Mouse (Mus musculus) forebrain, embryonic 15.5 days (tissue): ENCODE data around the gene Sufu. TPM values are rescaled to one million over a fixed set of nuclear protein-coding genes. Genes with fewer than 3 reads are reported as not detected.
A peak's percentile ranks its signal among the peaks of the same experiment; 100 is the strongest.

Experiments used
- ATAC-seq: fragments of 200-750 bp; cut with Nextera tagmentation; replicated peaks from 2 replicates; pipeline ENCODE4 v1.8.0; 2017; ENCODE audit warnings: mild to moderate bottlenecking, moderate TSS enrichment, moderate library complexity
- H3K27ac ChIP-seq: fragments of 300-500 bp; sonication (generic); replicated peaks from 2 replicates; pipeline ENCODE4 v1.5.1; 2015; ENCODE audit warnings: mild to moderate bottlenecking, inconsistent platforms
- H3K27me3 ChIP-seq: fragments of 300-500 bp; sonication (generic); 2 replicates; pipeline ENCODE4 v1.6.1; 2015; ENCODE audit warnings: inconsistent platforms
- H3K36me3 ChIP-seq: fragments of 300-500 bp; sonication (generic); 2 replicates; pipeline ENCODE4 v1.6.1; 2015; ENCODE audit warnings: mild to moderate bottlenecking, inconsistent platforms
- H3K4me1 ChIP-seq: fragments of 300-500 bp; sonication (generic); 2 replicates; pipeline ENCODE4 v1.6.1; 2015; ENCODE audit warnings: inconsistent platforms
- H3K4me2 ChIP-seq: fragments of 300-500 bp; sonication (generic); replicated peaks from 2 replicates; pipeline ENCODE4 v1.6.1; 2015; ENCODE audit warnings: mild to moderate bottlenecking, inconsistent platforms
- H3K4me3 ChIP-seq: fragments of 300-500 bp; sonication (generic); 2 replicates; pipeline ENCODE4 v1.5.1; 2015; ENCODE audit warnings: mild to moderate bottlenecking, inconsistent platforms
- H3K9ac ChIP-seq: fragments of 300-500 bp; sonication (generic); replicated peaks from 2 replicates; pipeline ENCODE4 v1.6.1; 2015; ENCODE audit warnings: mild to moderate bottlenecking, inconsistent platforms
- H3K9me3 ChIP-seq: fragments of 300-500 bp; sonication (generic); 2 replicates; pipeline ENCODE4 v1.6.1; 2016; ENCODE audit warnings: inconsistent platforms
- WGBS: fragments of 180-500 bp; shearing (Covaris S2); methylation state at CpG from one replicate; pipeline ENCODE4 v1.1.7; 2015; ENCODE audit warnings: mixed read lengths; 5-methylcytosine and 5-hydroxymethylcytosine counted together
- polyA plus RNA-seq: library from polyadenylated mRNA; unstranded; fragments of >200 nt; fragmentation: Nextera tagmentation; extraction: Ambion mirVana; gene quantifications from 2 replicates; pipeline ENCODE4 v1.2.1, GENCODE M21; 2015

Gene Sufu
- polyA plus RNA-seq, 1 experiment from 2014 or later = 30.5 TPM

DNA sequence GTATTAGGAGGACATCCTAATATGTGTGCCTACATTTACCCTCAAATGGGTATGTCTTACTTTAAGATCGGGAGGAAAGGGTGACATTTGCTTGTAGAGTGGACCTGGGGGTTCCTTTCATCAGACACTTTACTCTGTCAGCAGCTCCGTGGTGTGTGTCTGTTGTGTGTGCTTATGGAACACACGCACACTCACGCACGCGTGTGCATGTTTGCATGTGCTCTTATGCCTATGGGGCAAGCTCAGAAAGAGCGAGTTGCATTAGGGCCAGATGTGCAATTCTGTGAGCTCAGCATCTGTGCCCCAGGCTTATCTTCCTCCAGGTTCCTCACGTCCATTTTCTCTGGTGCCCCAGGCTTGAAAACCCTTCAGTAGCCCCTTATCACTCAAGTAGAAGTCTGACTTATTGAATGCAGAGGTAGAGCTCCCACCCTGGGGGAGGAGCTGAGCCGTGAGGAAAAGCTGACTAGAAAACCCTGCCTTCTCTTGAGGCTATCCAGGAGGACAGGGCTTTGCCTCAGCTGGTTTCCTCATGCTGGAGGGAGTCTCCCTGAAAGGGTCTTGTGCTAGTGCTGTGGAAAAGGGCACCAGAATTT is 108.2 kb downstream of the Sufu start:
- 60% methylated on average over 9 of the region's 9 CpGs for WGBS
- Histone ChIP-seq H3K9ac (peak overlapping the region; percentile 93), H3K36me3 (no peaks in the 10 kb centered on the region), H3K4me2 (peak overlapping the region; percentile 96), H3K27me3 (no peaks in the 10 kb centered on the region), H3K9me3 (no peaks in the 10 kb centered on the region), H3K27ac (peak overlapping the region; percentile 100), H3K4me1 (peaks cover 62% of the 10 kb centered on the region), H3K4me3 (peak overlapping the region; percentile 87)
- ATAC-seq = no peak

DNA sequence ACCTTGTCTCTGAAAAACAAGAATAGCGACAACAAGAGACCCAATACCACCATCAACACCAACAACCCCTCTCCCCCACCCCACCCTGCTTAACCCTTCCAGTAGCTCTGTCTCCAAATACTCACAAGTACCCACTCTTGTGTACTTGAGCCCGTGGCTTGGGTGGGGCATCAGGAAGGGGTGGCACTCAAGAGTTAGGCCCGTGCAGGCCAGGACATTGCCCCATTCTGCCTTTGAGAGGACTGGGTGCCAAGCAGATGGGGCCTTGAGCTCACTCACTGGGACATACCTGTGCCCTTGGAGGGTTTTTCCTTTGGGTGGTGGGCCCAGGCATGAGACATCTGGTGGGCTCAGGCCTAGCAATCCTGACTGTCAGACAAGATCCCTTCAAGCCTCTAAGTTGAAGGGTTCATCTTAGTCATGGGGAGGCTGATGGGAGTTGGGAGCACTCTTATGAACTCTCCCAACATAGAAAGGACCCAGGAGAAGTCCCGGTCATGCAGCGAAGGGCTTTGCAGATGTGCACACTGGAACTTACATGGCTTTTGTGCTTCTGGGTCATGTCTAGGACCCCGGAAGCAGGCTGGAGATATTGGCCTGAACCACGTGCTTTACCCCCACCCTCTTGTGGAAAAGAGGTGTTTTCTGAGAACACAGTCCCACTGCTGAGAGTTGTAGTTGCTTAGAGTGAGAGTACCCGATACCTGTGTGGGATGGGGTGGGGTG is 109.1 kb downstream of the Sufu start:
- ATAC-seq = no peak
- Histone ChIP-seq H3K4me2 (peak overlapping the region; percentile 96), H3K9me3 (no peaks in the 10 kb centered on the region), H3K27ac (peak overlapping the region; percentile 83; the same call in 1 of the 2 replicates), H3K36me3 (no peaks in the 10 kb centered on the region), H3K4me3 (peak overlapping the region; percentile 87), H3K4me1 (peaks cover 71% of the 10 kb centered on the region), H3K27me3 (no peaks in the 10 kb centered on the region), H3K9ac (peak overlapping the region; percentile 51)
- 73% methylated on average over 8 of the region's 8 CpGs for WGBS

DNA sequence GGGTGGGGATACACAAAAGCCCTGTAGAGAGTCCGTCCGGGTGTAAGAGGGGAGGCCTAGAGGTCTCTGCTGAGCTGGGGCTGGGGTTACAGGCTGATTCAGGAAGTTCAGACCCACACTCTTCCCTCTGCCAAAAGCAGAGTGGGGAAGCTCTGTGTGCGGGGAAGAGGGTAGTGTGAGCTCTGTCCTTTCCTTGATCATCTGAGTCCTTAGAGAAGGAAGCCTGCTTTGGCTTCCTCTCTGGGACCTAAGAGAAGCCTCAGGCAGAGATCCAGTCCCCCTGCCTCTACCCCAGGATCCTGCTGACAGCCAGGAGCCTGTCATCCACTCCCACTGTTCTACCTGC is 109.6 kb downstream of the Sufu start:
- peak overlapping the region; percentile 96 for H3K4me2 ChIP-seq
- H3K27ac ChIP-seq = peak overlapping the region; percentile 83
- 0 out of 2 replicates have a peak, but pooled peaks cover under 1% of the 10 kb centered on the region for H3K36me3 ChIP-seq

DNA sequence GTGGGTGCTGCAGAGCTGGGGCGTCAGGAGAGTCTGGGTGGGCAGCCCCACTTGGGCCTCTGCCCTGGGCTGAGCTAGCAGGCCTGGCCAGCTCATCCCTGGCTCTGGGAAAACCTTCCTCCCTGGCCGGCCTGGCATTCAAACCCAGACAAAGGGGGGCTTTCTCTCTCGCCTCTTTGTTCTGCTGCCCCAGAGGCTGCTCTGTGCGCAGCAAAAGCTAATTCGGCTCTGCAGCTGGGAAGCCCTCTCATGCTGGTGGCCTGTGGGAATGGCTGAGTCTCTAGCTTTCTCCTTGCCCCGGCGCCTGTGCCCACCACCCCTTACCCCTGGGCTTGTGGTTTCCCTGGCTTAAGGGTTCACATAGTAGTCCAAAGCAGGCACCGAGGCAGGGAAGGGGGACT is 110.5 kb downstream of the Sufu start:
- Histone ChIP-seq H3K4me2 (peak overlapping the region; percentile 96), H3K4me3 (peak overlapping the region; percentile 87), H3K27ac (peak overlapping the region; percentile 83), H3K9me3 (no peaks in the 10 kb centered on the region), H3K9ac (peak overlapping the region; percentile 51), H3K36me3 (peaks cover 9% of the 10 kb centered on the region), H3K4me1 (peaks cover 75% of the 10 kb centered on the region), H3K27me3 (no peaks in the 10 kb centered on the region)
- peak; percentile 10; the same call in 1 of the 2 replicates for ATAC-seq
- 8% methylated on average over 8 of the region's 8 CpGs for WGBS

More for the DNA sequence above, 109.6 kb downstream of the Sufu start:
- Histone ChIP-seq H3K9ac (peak overlapping the region; percentile 51), H3K27me3 (no peaks in the 10 kb centered on the region), H3K4me1 (peaks cover 72% of the 10 kb centered on the region), H3K4me3 (peak overlapping the region; percentile 87), H3K9me3 (no peaks in the 10 kb centered on the region)
- WGBS = 30% methylated on average over 3 of the region's 3 CpGs
- no peak for ATAC-seq

DNA sequence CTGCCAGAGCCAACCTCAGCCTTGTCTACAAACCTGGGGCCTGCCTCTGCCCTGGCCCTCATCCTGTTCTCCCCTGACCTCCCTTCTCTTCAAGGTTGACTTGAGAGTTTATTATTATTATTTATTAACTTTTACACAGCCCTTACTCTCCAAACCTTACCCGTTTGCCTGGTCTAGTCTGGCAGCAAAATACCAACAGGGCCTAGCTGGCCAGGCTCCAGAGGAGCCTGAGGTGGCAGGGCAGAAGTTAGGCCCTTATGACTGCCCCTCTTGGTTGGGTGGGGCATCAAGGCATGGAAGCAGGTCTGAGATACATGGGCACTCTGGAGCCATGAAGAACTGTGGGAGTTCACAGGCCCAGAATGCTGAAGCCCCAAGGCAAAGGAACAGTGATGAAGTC is 111.1 kb downstream of the Sufu start:
- H3K4me3 ChIP-seq = peak overlapping the region; percentile 87; the same call in 1 of the 2 replicates
- peak overlapping the region; percentile 96 for H3K4me2 ChIP-seq
- peak overlapping the region; percentile 83 for H3K27ac ChIP-seq
- 0 out of 2 replicates have a peak overlapping the region, but pooled peaks have one; percentile 22 for H3K9ac ChIP-seq
- 65% methylated on average over 1 of the region's 1 CpGs for WGBS
- H3K4me1 ChIP-seq = peaks cover 73% of the 10 kb centered on the region
- H3K27me3 ChIP-seq = no peaks in the 10 kb centered on the region
- no peaks in the 10 kb centered on the region for H3K9me3 ChIP-seq
- no peak for ATAC-seq
- peaks cover 15% of the 10 kb centered on the region for H3K36me3 ChIP-seq

DNA sequence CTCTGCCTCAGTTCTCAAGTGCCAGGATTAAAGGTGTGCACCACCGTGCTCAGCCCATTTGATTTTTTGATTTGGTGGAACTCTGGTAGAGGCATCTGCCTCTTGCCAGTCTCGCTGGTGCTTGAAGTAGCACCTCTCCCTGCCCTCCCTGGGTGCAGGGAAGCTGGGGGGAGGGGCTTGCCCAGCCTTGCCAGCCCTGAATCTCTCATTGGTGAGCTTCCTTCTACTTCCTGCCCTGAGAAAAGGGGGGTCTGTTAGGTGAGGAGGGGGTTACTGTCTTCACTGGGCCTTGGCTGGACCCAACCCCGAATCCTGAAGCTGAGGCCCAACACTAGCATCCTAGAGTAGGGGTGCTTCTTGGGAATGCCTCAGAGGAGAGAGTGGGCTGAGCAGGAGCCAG is 112.0 kb downstream of the Sufu start:
- no peak for ATAC-seq
- Histone ChIP-seq H3K4me1 (peaks cover 73% of the 10 kb centered on the region), H3K27me3 (no peaks in the 10 kb centered on the region), H3K27ac (no peak overlapping the region), H3K4me2 (0 out of 2 replicates have a peak overlapping the region, but pooled peaks have one; percentile 13), H3K9me3 (no peaks in the 10 kb centered on the region), H3K36me3 (peaks cover 23% of the 10 kb centered on the region), H3K4me3 (no peak overlapping the region), H3K9ac (no peak overlapping the region)
- 81% methylated on average over 3 of the region's 3 CpGs for whole genome bisulfite sequencing

DNA sequence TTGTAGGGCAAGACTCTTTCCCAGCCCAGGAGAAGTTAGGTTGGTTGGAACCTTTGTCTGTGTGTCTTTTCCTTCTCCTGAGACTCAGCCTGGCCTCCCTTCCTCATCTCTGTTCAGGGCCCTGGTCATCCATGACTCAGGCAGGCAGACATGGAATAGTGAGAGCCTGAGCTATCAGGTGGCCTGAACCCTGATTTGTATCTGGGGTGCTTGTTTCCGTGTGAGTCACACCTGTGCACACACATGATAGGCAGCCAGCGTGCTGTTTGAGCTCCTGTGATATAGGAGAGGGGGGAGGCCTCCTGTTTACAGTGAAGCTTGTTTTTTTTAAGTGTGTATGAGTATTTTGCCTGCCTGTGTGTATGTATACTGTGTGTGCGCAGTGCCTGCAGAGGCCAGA is 112.5 kb downstream of the Sufu start:
- no peaks in the 10 kb centered on the region for H3K9me3 ChIP-seq
- no peak overlapping the region for H3K4me2 ChIP-seq
- no peak for ATAC-seq
- H3K36me3 ChIP-seq = peaks cover 27% of the 10 kb centered on the region
- no peak overlapping the region for H3K27ac ChIP-seq
- no peak overlapping the region for H3K4me3 ChIP-seq
- peaks cover 71% of the 10 kb centered on the region for H3K4me1 ChIP-seq
- H3K27me3 ChIP-seq = no peaks in the 10 kb centered on the region
- H3K9ac ChIP-seq = no peak overlapping the region
- 70% methylated on average over 3 of the region's 3 CpGs for WGBS

DNA sequence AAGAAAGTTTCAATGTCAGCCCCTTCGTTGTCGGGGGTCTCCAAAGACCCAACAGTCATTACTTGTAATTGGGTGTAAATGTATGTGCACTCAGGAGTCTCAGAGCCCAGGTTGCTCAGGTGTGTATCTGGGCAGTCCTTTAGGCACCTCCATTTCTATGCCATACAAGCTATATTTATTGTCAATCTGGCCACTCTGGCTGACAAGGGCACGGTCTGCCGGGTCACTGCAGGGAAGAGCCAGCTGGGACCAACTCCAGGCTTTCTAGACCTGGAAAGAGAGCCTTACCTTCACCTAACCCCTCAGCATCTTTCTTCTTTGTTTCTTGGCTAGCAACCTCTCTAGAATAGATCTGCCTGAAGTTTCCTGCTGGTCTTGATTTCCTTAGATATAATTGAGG is 113.0 kb downstream of the Sufu start:
- no peaks in the 10 kb centered on the region for H3K27me3 ChIP-seq
- no peak overlapping the region for H3K9ac ChIP-seq
- WGBS = 86% methylated on average over 4 of the region's 4 CpGs
- no peak for ATAC-seq
- no peak overlapping the region for H3K4me3 ChIP-seq
- H3K36me3 ChIP-seq = peaks cover 33% of the 10 kb centered on the region
- H3K9me3 ChIP-seq = no peaks in the 10 kb centered on the region
- H3K4me1 ChIP-seq = peaks cover 65% of the 10 kb centered on the region
- no peak overlapping the region for H3K27ac ChIP-seq
- no peak overlapping the region for H3K4me2 ChIP-seq

DNA sequence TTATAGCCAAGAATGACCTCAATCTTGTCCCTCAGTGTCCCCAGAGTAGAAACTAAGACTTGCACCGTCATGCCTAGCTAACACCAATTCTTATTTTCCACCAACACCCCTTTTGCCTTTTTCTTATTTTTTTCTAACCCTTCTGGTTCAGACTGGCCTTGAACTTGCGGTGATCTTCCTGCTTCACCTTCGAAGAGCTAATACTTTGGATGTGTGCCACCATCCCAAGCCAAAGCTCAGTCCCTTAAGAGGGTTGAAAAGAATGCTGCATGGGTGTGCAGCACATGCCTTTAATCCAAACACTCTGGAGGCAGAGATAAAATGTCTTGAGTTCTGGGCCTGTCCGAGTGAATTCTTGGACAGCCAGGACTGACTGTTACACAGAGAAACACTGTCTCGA is 113.7 kb downstream of the Sufu start:
- Histone ChIP-seq H3K27ac (no peak overlapping the region), H3K9ac (no peak overlapping the region), H3K4me3 (no peak overlapping the region), H3K36me3 (peaks cover 38% of the 10 kb centered on the region), H3K9me3 (no peaks in the 10 kb centered on the region), H3K27me3 (no peaks in the 10 kb centered on the region), H3K4me2 (no peak overlapping the region), H3K4me1 (peaks cover 59% of the 10 kb centered on the region)
- WGBS = 87% methylated on average over 5 of the region's 5 CpGs
- no peak for ATAC-seq

DNA sequence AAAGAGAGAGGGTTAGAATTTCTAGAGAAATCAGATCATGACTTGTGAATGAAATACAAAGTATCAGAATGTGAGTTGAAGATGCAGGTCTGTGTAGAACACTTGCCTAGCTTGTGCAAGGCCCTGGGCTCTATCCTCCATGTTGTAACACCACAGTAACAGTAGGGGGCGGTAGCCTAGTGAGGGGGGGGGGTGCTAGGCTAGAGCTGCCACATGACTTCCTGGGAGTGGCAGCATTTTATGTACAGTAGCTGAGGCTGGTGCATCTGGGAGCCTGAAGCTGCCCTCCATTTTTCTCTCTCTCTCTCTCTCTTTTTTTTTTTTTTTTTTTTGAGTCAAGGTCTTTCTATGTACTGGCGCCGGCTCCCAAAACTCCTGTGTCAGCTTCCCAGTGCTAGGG is 114.1 kb downstream of the Sufu start:
- no peaks in the 10 kb centered on the region for H3K9me3 ChIP-seq
- ATAC-seq = no peak
- peaks cover 54% of the 10 kb centered on the region for H3K4me1 ChIP-seq
- no peaks in the 10 kb centered on the region for H3K27me3 ChIP-seq
- WGBS = 72% methylated on average over 3 of the region's 3 CpGs
- no peak overlapping the region for H3K9ac ChIP-seq
- peaks cover 42% of the 10 kb centered on the region for H3K36me3 ChIP-seq
- H3K4me2 ChIP-seq = no peak overlapping the region
- no peak overlapping the region for H3K4me3 ChIP-seq
- peak overlapping the region; percentile 28; the same call in 1 of the 2 replicates for H3K27ac ChIP-seq

DNA sequence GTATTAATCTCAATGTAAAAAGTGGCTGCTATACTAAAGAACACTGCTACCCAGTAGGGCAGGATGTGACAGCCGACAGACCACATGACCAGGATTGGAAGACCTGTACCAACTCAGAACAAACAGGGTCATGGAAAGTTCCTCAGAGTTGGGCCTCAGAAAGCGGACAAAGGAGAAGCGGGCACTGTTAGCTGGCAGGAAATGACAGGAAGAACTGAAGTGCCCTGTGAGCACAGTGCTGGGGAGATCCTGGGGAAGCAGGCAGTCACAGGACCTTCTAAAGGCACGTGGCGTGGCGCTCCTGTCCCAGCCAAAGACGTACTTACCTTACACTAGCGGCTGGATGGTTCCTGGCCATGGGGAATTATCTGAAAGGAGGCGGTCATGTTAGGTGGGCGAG is 114.6 kb downstream of the Sufu start:
- peak overlapping the region; percentile 28; the same call in 1 of the 2 replicates for H3K27ac ChIP-seq
- peaks cover 44% of the 10 kb centered on the region for H3K36me3 ChIP-seq
- peaks cover 50% of the 10 kb centered on the region for H3K4me1 ChIP-seq
- H3K9me3 ChIP-seq = no peaks in the 10 kb centered on the region
- no peak overlapping the region for H3K4me3 ChIP-seq
- H3K4me2 ChIP-seq = no peak overlapping the region
- WGBS = 85% methylated on average over 10 of the region's 10 CpGs
- H3K27me3 ChIP-seq = no peaks in the 10 kb centered on the region
- ATAC-seq = no peak
- H3K9ac ChIP-seq = no peak overlapping the region

DNA sequence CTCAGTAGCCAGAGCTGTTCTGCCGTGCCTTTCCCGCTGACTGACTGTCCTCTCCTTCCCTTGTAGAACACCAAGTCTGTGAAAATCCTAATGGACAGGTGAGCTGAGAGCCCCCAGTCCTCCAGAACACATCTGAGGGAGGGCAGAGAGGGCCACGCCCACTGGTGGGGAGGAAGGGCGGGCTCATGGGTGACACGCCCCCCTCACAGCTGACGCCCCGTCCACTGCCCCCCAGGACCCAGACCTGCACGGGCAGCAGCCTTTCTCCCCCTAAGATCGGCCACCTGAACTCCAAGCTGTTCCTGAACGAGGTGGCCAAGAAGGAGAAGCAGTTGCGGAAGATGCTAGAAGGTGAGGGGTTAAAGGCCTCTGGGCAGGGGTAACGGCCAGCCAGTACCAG is 117.7 kb downstream of the Sufu start:
- H3K4me1 ChIP-seq = peaks cover 32% of the 10 kb centered on the region

More for the DNA sequence above, 117.7 kb downstream of the Sufu start:
- H3K9ac ChIP-seq = no peak overlapping the region
- ATAC-seq = no peak
- no peak overlapping the region for H3K27ac ChIP-seq
- no peak overlapping the region for H3K4me2 ChIP-seq
- H3K9me3 ChIP-seq = no peaks in the 10 kb centered on the region
- no peak overlapping the region for H3K4me3 ChIP-seq
- no peaks in the 10 kb centered on the region for H3K27me3 ChIP-seq
- 88% methylated on average over 12 of the region's 12 CpGs for WGBS
- H3K36me3 ChIP-seq = peaks cover 50% of the 10 kb centered on the region
